Mouse (Mus musculus): ENCODE measurements at regions not wholly inside any gene's neighbourhood (a gene's known extent, or its start where the extent isn't known, plus 50 kb on each side); places are given as distances from the start of the nearest gene placed in this dataset.

DNA sequence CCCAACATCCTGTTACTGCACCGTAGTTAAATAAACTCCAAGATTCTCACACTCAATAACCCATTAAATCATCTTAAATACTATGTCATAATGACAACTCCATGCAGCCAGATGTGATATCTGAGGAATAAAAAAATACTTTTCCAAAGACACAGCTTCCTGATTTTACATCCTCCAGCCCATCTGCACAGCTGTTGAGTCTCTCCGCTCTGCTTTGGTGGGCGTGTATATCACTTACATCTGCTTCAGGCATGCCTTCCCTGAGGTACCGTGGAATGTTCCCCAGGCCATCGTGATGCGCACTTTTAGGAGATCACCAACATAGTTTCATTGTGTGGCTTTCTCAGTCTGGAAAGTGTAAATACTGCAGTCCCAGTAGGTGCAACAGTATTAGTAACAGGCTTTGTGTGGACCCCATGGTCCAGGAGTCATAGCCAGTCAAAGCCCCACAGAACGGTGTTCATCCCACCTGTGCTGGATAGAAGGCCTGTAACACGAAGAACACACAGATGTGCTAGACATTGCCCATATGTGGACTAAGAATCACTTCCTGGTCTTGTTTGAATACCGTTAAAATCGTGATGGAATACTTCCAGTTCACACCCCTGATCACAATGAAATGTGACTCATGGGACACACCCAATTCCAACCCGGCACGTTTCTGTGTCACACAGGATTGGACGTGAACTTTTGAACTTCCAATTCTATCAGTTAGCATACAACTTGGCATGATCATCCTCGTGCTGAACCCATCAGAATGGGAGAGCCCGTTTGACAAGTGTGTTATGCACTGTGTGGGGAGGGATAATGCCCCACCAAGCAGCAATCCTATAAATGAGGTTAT is 66.0 kb upstream of the Arrdc4 start:
- H3K27ac ChIP-seq, result no peak overlapping the region
- TF ChIP-seq CTCF (IDR thresholded peaks at IDR 0.05), result no peak
- no peak for DNase-seq
- H3K4me3 ChIP-seq, result no peak overlapping the region
- intact Hi-C loops (cut with DNase I), result no loop called here

DNA sequence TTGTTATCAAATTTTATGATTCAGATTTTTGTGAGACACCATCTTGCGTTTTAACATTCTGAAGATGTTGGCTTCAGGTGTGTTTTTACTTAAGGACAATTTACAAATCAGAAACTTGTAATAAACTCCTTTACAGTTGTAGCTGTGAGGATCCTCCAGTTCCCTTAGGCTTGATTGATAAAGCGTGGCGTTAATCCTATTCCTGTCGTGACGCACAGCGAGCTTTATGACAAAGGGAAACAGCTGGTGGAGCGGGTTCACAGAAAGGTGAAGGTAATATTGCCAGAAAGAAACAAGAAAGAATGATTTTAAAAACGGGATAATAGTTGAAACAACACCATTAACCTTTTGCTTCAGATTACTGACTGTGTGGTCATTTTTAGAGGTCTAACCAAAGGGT is 60.7 kb upstream of the Arrdc4 start:
- no peak overlapping the region for H3K27ac ChIP-seq
- no peak overlapping the region for H3K4me3 ChIP-seq
- no peak for DNase-seq
- TF ChIP-seq CTCF (IDR thresholded peaks at IDR 0.05), result no peak
- intact Hi-C loops (cut with DNase I), result no loop called here

Data from gastrocnemius, adult 2 months (tissue).